Mouse (Mus musculus): ENCODE measurements around the gene Med12l.

DNA sequence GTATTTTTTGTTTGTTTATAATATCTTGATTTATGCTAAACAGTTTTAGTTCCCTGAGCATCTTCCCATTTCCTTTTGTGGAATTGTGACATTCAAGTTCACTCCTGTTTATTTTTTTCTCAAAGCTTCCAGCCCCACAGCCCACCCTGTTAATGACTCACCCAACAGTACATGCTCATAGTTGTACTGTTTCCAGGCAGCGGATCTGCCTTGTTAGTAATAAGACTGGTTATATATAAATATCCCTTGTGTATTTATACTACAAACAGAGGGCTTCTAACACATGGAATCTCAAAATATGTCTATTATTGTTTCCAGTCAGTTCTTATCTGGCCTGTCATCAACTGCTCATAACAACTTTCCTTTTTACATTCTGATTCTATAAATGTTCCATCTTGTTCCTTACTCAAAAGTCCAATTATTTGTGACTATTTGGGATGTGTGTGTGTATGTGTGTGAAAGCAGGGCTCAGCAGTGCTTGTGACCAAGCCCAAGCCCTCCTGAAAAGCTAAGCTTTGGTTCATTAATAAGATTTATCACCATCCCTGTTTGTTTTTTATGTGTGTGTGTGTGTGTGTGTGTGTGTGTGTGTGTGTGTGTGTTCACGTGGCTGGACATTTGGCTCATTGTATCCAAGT is 161.9 kb downstream of the Med12l start:
- no peak for TF ChIP-seq POLR2A (IDR thresholded peaks at IDR 0.05; ENCODE audit: borderline replicate concordance, insufficient read depth, low read length)
- TF ChIP-seq CTCF (IDR thresholded peaks at IDR 0.05; ENCODE audit: borderline replicate concordance, insufficient read depth, low read depth, low read length) = no peak

Data from cerebellum, adult 2 months (tissue).